Mouse (Mus musculus) C2C12 (cell line): ENCODE measurements around the gene D630036H23Rik.

ENCODE experiments used
- CEBPB ChIP-seq: IDR thresholded peaks from one replicate; pipeline ENCODE4 v1.6.1; 2011; ENCODE audit warnings: low read depth, mild to moderate bottlenecking, control low read depth, moderate library complexity
- CTCF ChIP-seq: IDR thresholded peaks from one replicate; pipeline ENCODE4 v1.5.1; 2011; ENCODE audit not compliant: control insufficient read depth, insufficient read depth, insufficient read length
- FOSL1 ChIP-seq: IDR thresholded peaks from one replicate; pipeline ENCODE4 v1.8.0; 2011; ENCODE audit warnings: mild to moderate bottlenecking, low read length; ENCODE audit not compliant: poor library complexity, insufficient read depth, severe bottlenecking
- MAX ChIP-seq: IDR thresholded peaks from one replicate; pipeline ENCODE4 v1.6.1; 2011; ENCODE audit warnings: mild to moderate bottlenecking, control low read depth
- MYOD1 ChIP-seq: IDR thresholded peaks from one replicate; pipeline ENCODE4 v1.6.1; 2011; ENCODE audit warnings: low read depth; ENCODE audit not compliant: control insufficient read depth, insufficient read length
- MYOG ChIP-seq: IDR thresholded peaks from one replicate; pipeline ENCODE4 v1.6.1; 2011; ENCODE audit not compliant: control insufficient read depth, insufficient read length; ENCODE audit errors: extremely low read depth
- USF1 ChIP-seq: IDR thresholded peaks from one replicate; pipeline ENCODE4 v1.6.1; 2011; ENCODE audit warnings: low read depth, mild to moderate bottlenecking, control low read depth, moderate library complexity

DNA sequence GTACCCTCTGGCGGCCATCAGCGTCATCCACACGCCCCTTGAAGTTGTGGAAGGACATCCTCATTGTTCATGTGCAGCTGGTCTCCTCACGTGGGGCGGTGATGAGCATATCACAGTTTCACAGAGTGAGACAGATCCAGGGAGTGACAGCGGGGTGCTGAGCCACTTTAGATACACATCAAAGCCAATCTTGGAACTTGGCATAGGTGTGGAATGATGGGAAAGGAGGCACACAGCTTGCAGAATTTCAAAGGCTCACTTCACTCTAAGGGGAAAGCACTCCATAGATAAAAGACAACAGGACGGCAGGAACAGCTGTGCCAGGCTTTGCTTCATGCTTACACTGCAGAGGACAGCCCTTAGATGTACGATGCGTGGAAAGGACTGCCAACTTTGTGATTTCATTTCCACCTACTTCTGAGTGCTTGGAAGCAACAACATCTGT is 48.1 kb downstream of the D630036H23Rik start:
- TF ChIP-seq CTCF (no peak), CEBPB (no peak), MYOD1 (no peak), MAX (no peak), FOSL1 (no peak), MYOG (no peak), USF1 (no peak)
